Mouse (Mus musculus) G1E-ER4 (cell line): ENCODE data around the gene Plekho2. TPM values are rescaled to one million over a fixed set of nuclear protein-coding genes. Genes with fewer than 3 reads are reported as not detected.

Source experiments
- GATA1 ChIP-seq: IDR thresholded peaks from one replicate; pipeline ENCODE4 v1.8.0; 2012; ENCODE audit warnings: low read length, inconsistent platforms
- polyA plus RNA-seq: library from polyadenylated mRNA; stranded (reverse); fragments of >175 nt; gene quantifications from 2 replicates; pipeline ENCODE4 v1.2.3, GENCODE M21; 2012

The Plekho2 gene
- 17.8 and 32.5 TPM in 2 replicates for polyA plus RNA-seq

GRCm38 (mm10) chr9:65579781-65580371 lies at the start of gene Plekho2:
Plekho2 (minus strand) TSS chr9:65580040.
- no peak for TF ChIP-seq GATA1

GRCm38 (mm10) chr9:65629025-65629766 lies 49.4 kb upstream of the Plekho2 start, which contains the start of gene Rbpms2:
Rbpms2 (plus strand) TSS chr9:65629648.
- TF ChIP-seq GATA1: no peak

- no peak for TF ChIP-seq GATA1
Measured at GRCm38 (mm10) chr9:65624266-65624665, 44.4 kb upstream of the Plekho2 start.

GRCm38 (mm10) chr9:65622826-65623225 lies 43.0 kb upstream of the Plekho2 start:
- no peak for TF ChIP-seq GATA1

GRCm38 (mm10) chr9:65621666-65622065 lies 41.8 kb upstream of the Plekho2 start:
- TF ChIP-seq GATA1: no peak

GRCm38 (mm10) chr9:65621196-65621595 lies 41.4 kb upstream of the Plekho2 start:
- TF ChIP-seq GATA1: no peak

GRCm38 (mm10) chr9:65619311-65619710 lies 39.5 kb upstream of the Plekho2 start:
- no peak for TF ChIP-seq GATA1

GRCm38 (mm10) chr9:65613098-65613497 lies 33.3 kb upstream of the Plekho2 start:
- TF ChIP-seq GATA1: no peak

GRCm38 (mm10) chr9:65611969-65612486 lies 32.2 kb upstream of the Plekho2 start:
- no peak for TF ChIP-seq GATA1

GRCm38 (mm10) chr9:65607120-65607519 lies 27.3 kb upstream of the Plekho2 start:
- no peak for TF ChIP-seq GATA1

GRCm38 (mm10) chr9:65606321-65607109 lies 26.7 kb upstream of the Plekho2 start:
- TF ChIP-seq GATA1: no peak

GRCm38 (mm10) chr9:65605471-65606136 lies 25.8 kb upstream of the Plekho2 start:
- no peak for TF ChIP-seq GATA1

GRCm38 (mm10) chr9:65603401-65604102 lies 23.7 kb upstream of the Plekho2 start:
- no peak for TF ChIP-seq GATA1

GRCm38 (mm10) chr9:65600951-65601350 lies 21.1 kb upstream of the Plekho2 start:
- TF ChIP-seq GATA1: no peak

- TF ChIP-seq GATA1: no peak
Measured at GRCm38 (mm10) chr9:65598765-65599249, 19.0 kb upstream of the Plekho2 start.
